Mouse (Mus musculus) C3H10T1/2 (cell line): ENCODE data around the gene Zfp827. TPM values are rescaled to one million over a fixed set of nuclear protein-coding genes. Genes with fewer than 3 reads are reported as not detected.

Experiments used
- polyA plus RNA-seq, 2 experiments: library from polyadenylated mRNA; unstranded; fragments of >200 nt; fragmentation: generic; extraction: Trizol; gene quantifications; one replicate each; pipeline ENCODE4 v1.2.1; 2012; ENCODE audit warnings: missing spikeins in 2 of 2

Zfp827 gene
- 1 to 10 TPM; 2.2 to 5.9 TPM for polyA plus RNA-seq

DNA sequence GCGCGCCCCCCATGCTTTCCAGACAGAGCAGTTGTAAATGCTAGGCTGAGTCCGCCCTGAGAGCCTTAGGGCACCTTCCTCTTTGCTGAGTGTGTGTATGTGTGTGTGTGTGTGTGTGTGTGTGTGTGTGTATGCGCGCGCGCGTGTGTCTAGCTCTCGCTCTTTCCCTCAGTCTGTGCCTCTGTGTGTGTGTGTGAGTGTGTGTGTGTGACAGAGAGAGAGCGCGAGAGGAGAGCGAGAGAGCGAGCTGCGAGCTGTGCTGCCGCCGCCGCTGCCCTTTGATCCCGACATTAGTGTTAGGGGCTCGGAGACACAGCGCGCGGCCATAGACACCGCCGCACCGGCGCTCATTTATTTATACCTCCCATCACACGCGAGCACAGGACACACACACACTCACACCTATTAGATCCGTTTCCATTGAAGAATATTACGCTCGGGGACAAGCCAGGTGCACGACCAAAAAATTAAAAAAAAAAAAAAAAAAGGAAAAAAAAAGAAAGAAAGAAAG lies at the start of gene Zfp827:
Zfp827 (plus strand) TSS at position 461 of the 511 bp plus-strand sequence.

Other genes with a start within 250 kb of the Zfp827 start
- gene Lsm6, start 207.3 kb upstream of the Zfp827 start, polyA plus RNA-seq = 100 to 1,000 TPM in 1 of 2 experiments, 10 to 100 TPM in 1; 71.1 to 108 TPM
- not detected for gene 1700011L22Rik, start 220.1 kb downstream of the Zfp827 start, polyA plus RNA-seq